Mouse (Mus musculus): ENCODE measurements around the gene Col24a1. TPM values are rescaled to one million over a fixed set of nuclear protein-coding genes. Genes with fewer than 3 reads are reported as not detected.

Col24a1 gene
- not detected for polyA plus RNA-seq (2014; fragmentation: Illumina TruSeq; extraction: RNeasy Lipid Tissue Mini Kit (QIAGEN cat#74804); ENCODE audit: low read depth, low replicate concordance)

DNA sequence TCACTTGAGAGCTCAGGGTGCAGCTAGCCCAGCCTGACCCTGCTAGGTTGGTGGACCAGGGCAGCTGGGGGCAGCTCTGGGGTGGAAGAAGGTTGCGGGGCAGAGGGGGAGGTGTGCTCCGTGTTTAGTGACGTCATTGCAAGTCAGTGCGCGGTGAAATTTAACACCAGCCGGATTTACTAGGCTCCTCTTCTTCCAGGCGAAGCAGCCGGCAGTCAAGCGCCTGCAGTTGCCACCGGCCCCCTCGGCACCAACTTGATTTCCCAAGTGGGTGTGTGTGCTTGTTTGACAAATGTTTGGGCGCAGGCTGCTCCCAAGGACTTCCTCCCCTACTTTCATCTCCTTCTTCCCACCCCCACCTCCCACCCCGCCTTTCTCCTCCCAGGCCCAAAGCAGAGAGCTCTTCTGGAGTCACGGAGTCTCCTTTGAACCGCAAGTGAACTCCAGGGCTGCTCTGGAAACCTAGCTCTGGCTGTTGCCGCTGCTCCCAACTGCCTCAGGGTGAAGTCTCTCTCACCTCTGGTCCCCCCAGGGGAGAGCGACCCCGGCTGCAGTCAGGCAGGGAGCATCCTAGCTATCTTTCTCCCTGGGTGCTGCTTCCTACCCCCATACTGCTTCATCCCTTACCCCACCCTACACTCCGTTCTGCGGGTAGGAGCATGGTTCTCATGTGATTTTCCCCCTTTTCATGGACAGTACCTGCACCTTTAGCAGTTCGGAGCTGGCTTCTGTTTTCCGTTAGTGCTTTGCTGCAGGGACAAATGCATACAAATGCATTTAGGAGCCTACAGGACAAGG lies at the start of gene Col24a1:
Gene Col24a1, plus strand, starts transcription at position 136 of the 798 bp plus-strand sequence.

DNA sequence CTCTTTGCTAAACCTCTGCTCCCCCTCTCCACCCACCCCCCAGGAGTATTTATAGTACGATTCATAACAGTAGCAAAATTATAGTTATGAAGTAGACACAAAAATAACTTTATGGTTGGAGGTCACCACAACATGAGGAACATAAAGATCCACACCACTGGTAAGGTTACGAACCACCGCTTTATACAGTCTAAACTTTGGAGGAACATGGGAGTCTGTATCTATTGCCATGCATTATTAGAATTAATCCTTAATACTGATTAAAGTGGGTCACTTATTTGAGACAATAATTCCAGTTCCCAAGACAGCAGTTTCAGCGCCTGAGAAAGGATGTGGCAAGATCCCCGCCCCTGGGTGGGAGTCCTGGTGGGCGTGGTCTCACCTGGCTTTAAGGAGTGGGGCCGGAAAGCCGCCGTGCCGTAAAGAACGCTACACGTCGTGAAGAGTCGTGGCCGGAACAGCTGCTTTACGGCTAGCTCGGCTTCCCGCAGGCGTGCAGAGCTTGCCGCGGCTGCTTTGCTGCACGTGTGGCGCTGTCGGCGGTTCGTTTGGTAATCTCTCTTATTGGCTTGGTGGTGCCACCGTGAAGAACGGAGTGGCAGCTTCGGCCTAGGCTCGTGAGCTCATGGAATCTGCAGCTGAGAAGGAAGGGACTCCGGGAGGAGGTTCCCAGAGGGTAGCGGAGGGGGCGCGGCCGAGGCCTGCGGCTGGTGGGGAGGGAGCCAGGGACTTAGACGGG lies 283.6 kb downstream of the Col24a1 start, which contains the start of gene Znhit6:
Gene Znhit6, plus strand, starts transcription at position 463 of the 739 bp plus-strand sequence.

Other genes with a start within 250 kb of the Col24a1 start
- gene Clca2, start 193.0 kb upstream of the Col24a1 start, polyA plus RNA-seq (2014; fragmentation: Illumina TruSeq; extraction: RNeasy Lipid Tissue Mini Kit (QIAGEN cat#74804); ENCODE audit: low read depth, low replicate concordance), result not detected
- gene Odf2l, start 173.9 kb upstream of the Col24a1 start, polyA plus RNA-seq (2014; fragmentation: Illumina TruSeq; extraction: RNeasy Lipid Tissue Mini Kit (QIAGEN cat#74804); ENCODE audit: low read depth, low replicate concordance), result 45.8 TPM